Mouse (Mus musculus) embryonic facial prominence, embryonic 12.5 days (tissue): Measurements from ENCODE around the gene Slc35e3. TPM values are rescaled to one million over a fixed set of nuclear protein-coding genes. Genes with fewer than 3 reads are reported as not detected.
"Not testable (repeated sequence)": the region's sequence is repeated elsewhere in the genome, so short reads cannot be mapped to it uniquely, and the experiment has no call there.

ENCODE experiments used
- ATAC-seq: fragments of 200-750 bp; cut with Nextera tagmentation; 2 replicates; pipeline ENCODE4 v1.8.0; 2017; ENCODE audit not compliant: insufficient number of reproducible peaks, insufficient read depth, low FRiP score, low TSS enrichment
- H3K27ac ChIP-seq: fragments of 300-500 bp; sonication (generic); 2 replicates; pipeline ENCODE4 v1.5.1; 2016; ENCODE audit warnings: mild to moderate bottlenecking
- H3K27me3 ChIP-seq: fragments of 300-500 bp; sonication (generic); 2 replicates; pipeline ENCODE4 v1.6.1; 2016; ENCODE audit warnings: mild to moderate bottlenecking, moderate library complexity
- H3K36me3 ChIP-seq: fragments of 300-500 bp; sonication (generic); 2 replicates; pipeline ENCODE4 v1.6.1; 2016; ENCODE audit warnings: mild to moderate bottlenecking
- H3K4me1 ChIP-seq: fragments of 300-500 bp; sonication (generic); 2 replicates; pipeline ENCODE4 v1.6.1; 2016
- H3K4me2 ChIP-seq: fragments of 300-500 bp; sonication (generic); replicated peaks from 2 replicates; pipeline ENCODE4 v1.6.1; 2016; ENCODE audit warnings: mild to moderate bottlenecking, moderate library complexity
- H3K4me3 ChIP-seq: fragments of 300-500 bp; sonication (generic); 2 replicates; pipeline ENCODE4 v1.5.1; 2016; ENCODE audit warnings: mild to moderate bottlenecking
- H3K9ac ChIP-seq: fragments of 300-500 bp; sonication (generic); 2 replicates; pipeline ENCODE4 v1.6.1; 2016; ENCODE audit warnings: mild to moderate bottlenecking, moderate library complexity
- H3K9me3 ChIP-seq: fragments of 300-500 bp; sonication (generic); 2 replicates; pipeline ENCODE4 v1.6.1; 2016; ENCODE audit warnings: mild to moderate bottlenecking, moderate library complexity
- WGBS: fragments of 180-500 bp; shearing (Covaris S2); methylation state at CpG from one replicate; pipeline ENCODE4 v1.1.7; 2016; 5-methylcytosine and 5-hydroxymethylcytosine counted together
- polyA plus RNA-seq: library from polyadenylated mRNA; unstranded; fragments of >200 nt; fragmentation: Nextera tagmentation; extraction: Ambion mirVana; gene quantifications from 2 replicates; pipeline ENCODE4 v1.2.1, GENCODE M21; 2016

Slc35e3 gene
- polyA plus RNA-seq, 1 experiment from 2014 or later, result 39.5 TPM

DNA sequence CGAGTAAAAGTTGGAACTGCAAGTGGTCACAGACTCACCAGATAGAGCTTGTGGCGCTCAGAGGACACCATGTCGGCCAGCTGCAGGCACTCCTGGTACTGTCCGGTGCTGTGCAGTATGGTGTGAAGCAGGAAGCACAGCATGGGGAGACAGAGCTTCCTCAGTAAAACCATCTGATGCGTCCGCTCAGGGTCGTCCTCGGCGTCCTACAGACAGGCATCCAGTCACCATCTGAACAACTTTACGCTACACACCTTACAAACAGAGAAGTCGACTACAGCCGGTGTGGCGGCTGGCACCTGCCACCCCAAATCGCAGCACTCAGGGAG is 5.1 kb upstream of the Slc35e3 start:
- ATAC-seq, result no peak
- H3K36me3 ChIP-seq, result peaks cover 57% of the 10 kb centered on the region
- H3K27me3 ChIP-seq, result no peaks in the 10 kb centered on the region
- no peak overlapping the region for H3K9ac ChIP-seq
- no peaks in the 10 kb centered on the region for H3K9me3 ChIP-seq
- H3K27ac ChIP-seq, result no peak overlapping the region
- no peak overlapping the region for H3K4me3 ChIP-seq
- 95% methylated on average over 14 of the region's 14 CpGs for WGBS
- no peak overlapping the region for H3K4me2 ChIP-seq
- H3K4me1 ChIP-seq, result no peaks in the 10 kb centered on the region

DNA sequence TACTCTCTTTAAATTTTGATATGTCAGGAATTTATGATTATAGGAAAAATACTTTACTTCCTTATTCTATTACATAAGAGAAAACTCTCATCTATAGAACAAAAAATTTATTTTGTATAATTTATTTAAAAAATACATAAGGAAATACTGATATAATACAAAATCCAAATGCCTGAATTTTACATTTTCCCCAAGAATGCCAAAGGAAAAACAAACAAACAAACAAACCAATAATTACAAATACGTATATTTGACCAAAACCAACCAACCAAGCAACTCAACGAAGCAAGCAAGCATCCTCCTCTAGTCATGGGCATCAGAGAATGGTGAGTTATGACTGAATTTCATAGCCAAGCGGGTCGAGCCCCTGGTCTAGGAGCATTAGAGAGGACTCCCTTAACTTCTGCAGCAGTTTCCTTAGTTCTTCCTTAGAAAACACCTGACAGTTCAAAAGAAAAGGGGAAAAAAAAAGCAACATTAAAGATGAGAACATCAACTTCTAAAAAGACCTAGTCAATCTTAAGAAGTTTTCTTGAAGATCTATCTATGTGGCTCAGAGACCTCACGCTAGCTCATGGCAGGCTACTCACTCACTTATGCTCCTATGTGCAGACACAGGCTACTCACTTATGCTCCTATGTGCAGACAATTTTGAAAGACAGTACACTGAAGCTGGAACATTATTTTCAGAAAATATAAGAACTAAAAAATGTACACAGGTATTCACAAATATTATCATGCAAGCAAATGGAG is 4.5 kb upstream of the Slc35e3 start:
- H3K4me2 ChIP-seq, result no peak overlapping the region
- no peak for ATAC-seq
- peaks cover 52% of the 10 kb centered on the region for H3K36me3 ChIP-seq
- WGBS, result 97% methylated on average over 5 of the region's 5 CpGs
- no peaks in the 10 kb centered on the region for H3K4me1 ChIP-seq
- H3K9ac ChIP-seq, result no peak overlapping the region
- H3K9me3 ChIP-seq, result no peaks in the 10 kb centered on the region
- no peak overlapping the region for H3K27ac ChIP-seq
- H3K4me3 ChIP-seq, result no peak overlapping the region
- H3K27me3 ChIP-seq, result no peaks in the 10 kb centered on the region

DNA sequence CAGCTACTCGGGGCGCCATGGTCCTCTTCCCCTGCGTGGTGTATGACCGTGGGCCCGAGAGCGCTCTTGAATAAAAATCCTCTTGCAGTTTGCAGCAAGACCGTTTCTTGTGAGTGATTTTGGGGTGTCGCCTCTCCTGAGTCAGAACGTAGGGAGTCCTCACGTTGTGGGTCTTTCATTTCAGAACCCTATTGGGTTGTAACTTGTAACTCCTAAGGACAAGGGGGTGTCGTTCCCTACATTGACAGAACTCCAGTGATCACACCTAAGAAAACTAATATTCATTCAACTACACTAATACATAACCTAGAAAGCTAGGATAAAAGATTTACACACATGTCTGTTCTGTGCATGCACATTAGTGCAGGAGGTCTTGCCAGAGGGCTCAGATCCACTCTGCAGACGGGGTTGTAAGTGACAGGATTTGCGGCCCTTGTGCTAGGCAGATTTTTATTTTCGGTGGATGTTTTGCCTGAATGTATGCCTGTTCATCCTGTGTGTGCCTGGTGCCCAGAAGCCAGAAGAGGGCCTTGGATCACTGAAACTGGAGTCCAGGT is 3.7 kb upstream of the Slc35e3 start:
- no peaks in the 10 kb centered on the region for H3K9me3 ChIP-seq
- H3K9ac ChIP-seq, result no peak overlapping the region
- no peak overlapping the region for H3K27ac ChIP-seq
- no peaks in the 10 kb centered on the region for H3K27me3 ChIP-seq
- peaks cover 44% of the 10 kb centered on the region for H3K36me3 ChIP-seq
- H3K4me1 ChIP-seq, result peaks cover 4% of the 10 kb centered on the region; the same call in 1 of the 2 replicates
- WGBS, result 93% methylated on average over 14 of the region's 14 CpGs
- H3K4me2 ChIP-seq, result no peak overlapping the region
- no peak overlapping the region for H3K4me3 ChIP-seq
- no peak for ATAC-seq

DNA sequence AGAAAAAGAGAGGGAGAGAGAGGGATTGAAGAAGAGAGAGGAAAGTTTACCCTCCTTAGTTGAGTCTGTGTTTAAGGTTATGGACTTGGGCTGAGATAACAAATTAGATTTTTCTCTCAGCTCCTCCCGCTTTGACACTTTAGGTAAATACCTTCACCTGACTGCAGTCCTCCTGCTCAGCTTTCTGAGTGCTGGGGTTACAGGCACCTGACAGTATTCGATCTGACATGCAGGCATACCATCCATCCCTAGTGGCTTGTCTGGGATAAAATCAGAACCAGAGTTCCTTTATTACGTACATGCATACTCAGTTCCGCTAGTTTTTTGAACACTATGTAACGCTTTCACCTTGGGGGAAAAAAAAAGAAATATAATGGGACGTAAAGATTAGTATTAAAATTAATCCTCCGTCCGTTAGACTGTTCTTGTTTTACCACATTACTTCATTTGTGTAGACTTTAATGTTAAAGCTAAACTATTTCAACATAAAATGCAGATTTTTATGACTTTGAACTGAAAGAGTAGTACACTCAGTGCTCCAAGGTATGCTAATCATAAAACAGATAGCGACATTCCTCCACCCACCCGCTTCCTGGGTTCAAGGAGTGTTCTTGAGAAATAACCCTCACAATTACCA is 3.0 kb upstream of the Slc35e3 start:
- Histone ChIP-seq H3K4me1 (peaks cover 7% of the 10 kb centered on the region), H3K4me3 (no peak overlapping the region), H3K4me2 (no peak overlapping the region), H3K27ac (no peak overlapping the region), H3K9ac (no peak overlapping the region), H3K27me3 (no peaks in the 10 kb centered on the region), H3K9me3 (no peaks in the 10 kb centered on the region), H3K36me3 (peaks cover 37% of the 10 kb centered on the region)
- 91% methylated on average over 10 of the region's 10 CpGs for WGBS
- no peak for ATAC-seq

DNA sequence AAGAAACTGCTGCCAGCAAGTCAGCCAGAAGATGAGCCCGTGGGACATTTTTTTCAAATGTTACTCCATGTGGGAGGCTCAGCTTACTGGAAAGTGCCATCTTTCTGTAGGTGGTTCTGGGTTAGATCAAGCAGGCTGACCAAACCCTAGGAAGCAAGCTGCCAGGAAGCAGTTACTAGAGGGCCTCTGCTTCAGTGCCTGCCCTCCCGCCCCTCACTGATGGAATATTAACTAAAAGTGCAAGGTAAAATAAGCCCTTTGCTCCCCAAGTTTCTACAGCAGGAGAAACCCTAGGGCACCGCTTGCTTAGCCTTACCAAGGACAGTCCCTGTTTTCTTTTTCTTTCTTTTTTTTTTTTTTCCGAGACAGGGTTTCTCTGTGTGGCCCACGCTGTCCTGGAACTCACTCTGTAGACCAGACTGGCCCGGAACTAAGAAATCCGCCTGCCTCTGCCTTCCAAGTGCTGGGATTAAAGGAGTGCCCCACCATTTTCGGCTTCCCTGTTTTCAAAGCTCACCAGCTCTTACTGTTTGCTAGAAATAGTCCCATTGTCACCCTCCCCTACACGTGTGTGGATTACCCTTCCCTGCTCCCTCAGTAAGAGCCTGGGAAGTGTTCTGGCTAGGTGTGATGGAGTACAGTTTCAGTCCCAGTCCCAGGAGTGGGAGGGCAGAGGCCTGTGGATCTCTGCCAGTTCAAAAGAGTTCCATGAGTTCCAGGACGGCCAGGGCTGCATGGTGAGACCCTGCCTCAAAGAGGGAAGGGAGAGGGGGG is 2.3 kb upstream of the Slc35e3 start:
- no peak for ATAC-seq
- Histone ChIP-seq H3K4me1 (peaks cover 14% of the 10 kb centered on the region), H3K4me3 (no peak overlapping the region), H3K9ac (no peak overlapping the region), H3K27ac (0 out of 2 replicates have a peak overlapping the region, but pooled peaks have one; percentile 41), H3K9me3 (no peaks in the 10 kb centered on the region), H3K27me3 (no peaks in the 10 kb centered on the region), H3K4me2 (no peak overlapping the region), H3K36me3 (peaks cover 38% of the 10 kb centered on the region)
- 80% methylated on average over 10 of the region's 10 CpGs for WGBS

DNA sequence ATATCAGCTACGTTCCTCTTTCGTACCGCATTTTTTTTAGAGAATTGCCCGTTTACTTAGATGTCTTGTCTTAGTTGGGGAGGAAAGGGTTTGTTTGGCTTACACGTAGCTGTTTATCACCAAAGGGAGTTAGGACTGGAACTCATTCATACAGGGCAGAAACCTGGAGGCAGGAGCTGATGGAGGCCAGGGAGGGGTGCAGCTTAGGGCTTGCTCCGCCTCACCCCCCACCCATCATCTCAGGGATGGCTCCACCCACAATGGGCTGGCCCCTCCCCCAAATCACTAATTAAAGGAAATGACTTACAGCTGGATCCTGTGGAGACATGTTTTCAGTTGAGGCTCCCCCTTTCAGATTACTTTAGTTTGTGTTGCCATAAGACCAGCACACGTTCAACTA is 1.5 kb upstream of the Slc35e3 start:
- 83% methylated on average over 7 of the region's 7 CpGs for WGBS
- Histone ChIP-seq H3K4me1 (peaks cover 14% of the 10 kb centered on the region), H3K4me2 (no peak overlapping the region), H3K9me3 (no peaks in the 10 kb centered on the region), H3K36me3 (peaks cover 33% of the 10 kb centered on the region), H3K9ac (no peak overlapping the region), H3K27me3 (no peaks in the 10 kb centered on the region), H3K4me3 (no peak overlapping the region), H3K27ac (no peak overlapping the region)
- no peak for ATAC-seq

DNA sequence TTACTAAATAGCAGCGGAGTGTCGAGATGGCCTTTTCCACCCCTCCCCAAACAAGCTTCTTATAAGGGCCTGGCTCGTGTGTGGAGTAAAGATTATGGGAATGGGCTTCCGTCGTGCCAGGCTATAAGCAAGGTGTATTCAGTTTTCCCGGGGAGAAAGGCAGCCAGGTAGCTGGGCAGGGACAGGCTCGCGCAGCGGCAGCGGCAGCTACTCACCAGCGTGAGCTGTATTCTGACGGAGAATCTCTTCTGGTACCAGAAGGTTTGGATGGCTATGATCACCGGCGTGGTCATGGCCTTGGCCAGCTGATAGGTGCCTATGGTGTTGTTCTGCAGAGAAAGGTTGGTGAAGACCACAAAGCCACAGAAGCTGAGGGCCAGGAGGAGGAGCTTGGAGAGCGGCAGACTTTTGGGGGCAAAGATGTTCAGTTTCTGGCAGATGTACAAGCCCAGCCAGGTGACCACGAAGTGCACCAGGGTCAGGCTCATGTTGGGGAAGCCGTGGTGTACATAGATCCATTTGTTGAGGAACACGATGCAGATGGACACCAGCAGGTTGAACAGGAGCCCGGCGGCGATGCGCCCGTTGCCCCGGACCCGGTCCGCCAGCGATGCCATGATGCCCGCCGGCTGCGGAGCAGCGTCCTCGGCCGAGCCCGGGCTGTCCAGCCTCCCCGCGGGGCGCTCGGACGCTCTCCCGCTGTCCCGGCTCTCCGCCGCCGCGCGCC is 432 bp downstream of the Slc35e3 start:
- Histone ChIP-seq H3K4me2 (peak overlapping the region; percentile 82), H3K4me3 (peak overlapping the region; percentile 54), H3K36me3 (peaks cover 18% of the 10 kb centered on the region), H3K9ac (peak overlapping the region; percentile 65), H3K4me1 (peaks cover 25% of the 10 kb centered on the region)
- H3K27me3 ChIP-seq, H3K27ac ChIP-seq, H3K9me3 ChIP-seq: not testable (repeated sequence)
- ATAC-seq, result peak; percentile 38; the same call in 1 of the 2 replicates
- under 1% methylated on average over 21 of the region's 46 CpGs for WGBS

DNA sequence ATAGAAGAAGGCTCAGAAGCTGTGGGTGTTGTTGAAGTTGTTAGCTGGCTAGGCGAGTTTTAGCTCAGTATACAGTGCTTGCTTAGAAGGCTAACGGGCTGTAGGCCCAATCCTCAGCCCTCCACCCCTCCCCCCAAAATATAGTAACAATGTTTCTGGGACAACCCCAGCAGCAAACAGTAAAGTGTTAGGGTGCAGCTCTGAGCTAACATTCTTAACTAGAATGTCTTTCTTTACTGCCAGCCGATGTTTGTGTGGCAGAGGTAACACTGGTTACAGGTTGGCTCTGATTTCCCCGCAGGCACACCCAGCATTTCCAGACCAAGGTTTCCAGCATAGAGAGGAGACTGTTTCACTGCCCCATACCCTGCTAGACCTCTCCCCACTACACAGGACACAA is 2.2 kb downstream of the Slc35e3 start:
- WGBS, result 77% methylated on average over 4 of the region's 4 CpGs
- Histone ChIP-seq H3K9ac (no peak overlapping the region), H3K9me3 (no peaks in the 10 kb centered on the region), H3K27me3 (no peaks in the 10 kb centered on the region), H3K4me1 (peaks cover 25% of the 10 kb centered on the region), H3K4me3 (no peak overlapping the region), H3K4me2 (peak overlapping the region; percentile 82), H3K36me3 (peaks cover 18% of the 10 kb centered on the region), H3K27ac (no peak overlapping the region)
- no peak for ATAC-seq

DNA sequence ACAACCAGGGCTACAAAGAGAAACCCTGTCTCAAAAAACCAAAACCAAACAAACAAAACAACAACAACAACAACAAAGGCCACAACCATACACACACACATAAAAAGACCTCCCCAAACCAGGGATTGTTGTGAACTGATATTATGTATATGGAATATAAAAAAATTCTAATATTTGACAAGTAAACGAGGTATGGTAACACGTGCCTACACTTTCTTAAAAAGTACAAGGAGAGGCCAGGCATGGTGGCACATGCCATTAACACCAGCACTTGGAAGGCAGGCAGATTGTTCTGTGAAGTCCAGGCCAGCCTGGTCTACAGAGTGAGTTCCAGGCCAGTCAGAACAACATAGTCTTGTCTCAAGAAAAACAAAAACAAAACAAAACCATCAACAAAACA is 3.0 kb downstream of the Slc35e3 start:
- no peak overlapping the region for H3K4me3 ChIP-seq
- peaks cover 23% of the 10 kb centered on the region for H3K36me3 ChIP-seq
- H3K4me2 ChIP-seq, result no peak overlapping the region
- H3K9ac ChIP-seq, result no peak overlapping the region
- WGBS, result 89% methylated on average over 2 of the region's 2 CpGs
- peaks cover 25% of the 10 kb centered on the region for H3K4me1 ChIP-seq
- H3K27me3 ChIP-seq, result no peaks in the 10 kb centered on the region
- ATAC-seq, result no peak
- H3K27ac ChIP-seq, result no peak overlapping the region
- no peaks in the 10 kb centered on the region for H3K9me3 ChIP-seq

DNA sequence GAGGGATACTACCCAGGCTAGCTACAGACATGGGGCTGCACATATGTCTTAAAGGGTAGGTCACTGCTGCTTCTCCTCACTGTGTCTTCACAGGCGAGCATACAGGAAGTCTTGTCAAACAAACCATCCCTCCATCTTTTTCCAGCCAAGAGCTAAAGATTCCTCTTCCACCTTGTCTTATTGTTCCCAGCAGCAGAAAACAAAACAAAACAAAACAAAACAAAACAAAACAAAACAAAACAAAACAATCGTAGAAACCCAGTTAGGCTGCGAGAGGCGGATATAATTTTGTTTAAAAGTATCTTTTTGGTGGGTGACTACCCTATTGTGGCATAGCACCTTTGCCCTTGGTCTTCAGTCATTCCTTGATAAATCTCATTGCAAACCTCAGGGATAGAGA is 3.5 kb downstream of the Slc35e3 start:
- H3K27me3 ChIP-seq, result no peaks in the 10 kb centered on the region
- no peak overlapping the region for H3K9ac ChIP-seq
- peaks cover 25% of the 10 kb centered on the region for H3K4me1 ChIP-seq
- peaks cover 26% of the 10 kb centered on the region for H3K36me3 ChIP-seq
- H3K9me3 ChIP-seq, result no peaks in the 10 kb centered on the region
- no peak overlapping the region for H3K4me3 ChIP-seq
- H3K27ac ChIP-seq, result no peak overlapping the region
- WGBS, result 89% methylated on average over 4 of the region's 4 CpGs
- no peak for ATAC-seq
- no peak overlapping the region for H3K4me2 ChIP-seq

DNA sequence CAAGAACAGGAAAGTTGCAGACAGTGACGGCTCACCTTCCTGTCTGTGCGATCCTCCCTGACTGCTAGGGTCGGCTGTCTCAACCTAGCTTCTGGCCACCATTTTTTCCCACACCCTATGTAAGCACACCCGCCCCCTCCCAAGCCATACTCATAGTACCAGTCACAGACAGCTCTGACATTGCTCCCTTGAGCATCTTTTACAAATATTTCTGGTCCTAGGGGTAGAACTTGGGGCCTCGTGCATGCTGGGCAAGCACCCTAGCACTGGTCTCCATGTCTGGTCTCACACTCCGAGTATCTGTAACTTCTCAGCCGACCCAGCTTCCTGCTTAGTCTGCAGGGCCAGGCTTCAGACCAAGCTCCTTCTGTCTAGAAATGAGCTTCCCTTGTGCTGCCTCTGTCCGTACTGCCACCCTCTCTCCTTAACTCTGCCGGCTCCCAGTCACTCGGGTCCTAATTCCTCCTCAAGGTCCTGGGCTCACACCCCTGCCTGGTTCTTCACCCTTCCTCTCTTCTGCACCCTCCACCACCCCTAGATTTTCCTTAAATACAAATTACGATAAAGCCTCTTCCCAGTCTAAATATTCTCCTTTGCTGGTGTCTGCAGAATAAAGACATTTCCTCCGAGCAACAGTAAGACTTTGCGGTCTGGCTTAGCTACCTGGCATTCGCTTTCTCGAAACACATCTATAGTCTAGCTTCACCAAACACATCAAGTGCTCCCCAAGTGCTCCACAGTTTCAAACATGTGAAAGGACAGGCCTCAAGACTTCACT is 4.3 kb downstream of the Slc35e3 start:
- no peak for ATAC-seq
- H3K4me3 ChIP-seq, result no peak overlapping the region
- H3K4me2 ChIP-seq, result no peak overlapping the region; the same call in 1 of the 2 replicates
- peaks cover 25% of the 10 kb centered on the region for H3K4me1 ChIP-seq
- 66% methylated on average over 15 of the region's 15 CpGs for WGBS
- no peaks in the 10 kb centered on the region for H3K9me3 ChIP-seq
- H3K9ac ChIP-seq, result no peak overlapping the region
- H3K36me3 ChIP-seq, result peaks cover 33% of the 10 kb centered on the region
- peak overlapping the region; percentile 84 for H3K27ac ChIP-seq
- no peaks in the 10 kb centered on the region for H3K27me3 ChIP-seq
